Mouse (Mus musculus): ENCODE results near the gene Mmp25.

GRCm38 (mm10) chr17:23660117-23660875, 15.2 kb upstream of the Mmp25 start, which contains the start of gene Bicdl2:
- TF ChIP-seq GATA1 (IDR thresholded peaks at IDR 0.05; ENCODE audit: borderline replicate concordance, low read length) (no peak), FLI1 (IDR thresholded peaks at IDR 0.05; ENCODE audit: low read length) (no peak)
